Mouse (Mus musculus) CH12F3 (cell line): ENCODE results near the gene Lyz2.
"Not testable (repeated sequence)": the region's sequence is repeated elsewhere in the genome, so short reads cannot be mapped to it uniquely, and the experiment has no call there.

ENCODE experiments used
- in situ Hi-C: fragments of 300-500 bp; cut with MboI; formaldehyde crosslinking; loops from 2 replicates; pipeline ENCODE4 v1.14.3; 2020; ENCODE audit warnings: low sequenced_read_pairs

The Lyz2 gene

GRCm38 (mm10) chr10:117282049-117282448, at the start of gene Lyz2:
Lyz2 (minus strand) TSS chr10:117282321.
- in situ Hi-C loops = no loop called here

GRCm38 (mm10) chr10:117330521-117330920, 48.4 kb upstream of the Lyz2 start:
- in situ Hi-C loops = no loop called here

- in situ Hi-C loops = no loop called here
These were observed 41.7 kb upstream of the Lyz2 start for GRCm38 (mm10) chr10:117323782-117324181.

GRCm38 (mm10) chr10:117322630-117323029, 40.5 kb upstream of the Lyz2 start:
- in situ Hi-C loops = no loop called here

GRCm38 (mm10) chr10:117320571-117320981, 38.5 kb upstream of the Lyz2 start:
- in situ Hi-C loops = no loop called here

GRCm38 (mm10) chr10:117316391-117316790, 34.3 kb upstream of the Lyz2 start:
- in situ Hi-C loops = no loop called here

- in situ Hi-C loops = no loop called here
These were observed 31.0 kb upstream of the Lyz2 start for GRCm38 (mm10) chr10:117313133-117313532.

GRCm38 (mm10) chr10:117312168-117312567, 30.0 kb upstream of the Lyz2 start:
- in situ Hi-C loops = no loop called here

- in situ Hi-C loops = no loop called here
These were observed 22.2 kb upstream of the Lyz2 start for GRCm38 (mm10) chr10:117304371-117304770.

GRCm38 (mm10) chr10:117301688-117302087, 19.6 kb upstream of the Lyz2 start:
- in situ Hi-C loops = no loop called here

- in situ Hi-C loops = no loop called here
These were observed 17.9 kb upstream of the Lyz2 start for GRCm38 (mm10) chr10:117299901-117300520.

GRCm38 (mm10) chr10:117299106-117299505, 17.0 kb upstream of the Lyz2 start:
- in situ Hi-C loops = no loop called here

- in situ Hi-C loops = no loop called here
These were observed 16.2 kb upstream of the Lyz2 start for GRCm38 (mm10) chr10:117298336-117298735.

GRCm38 (mm10) chr10:117292671-117293070, 10.6 kb upstream of the Lyz2 start, which contains the start of gene Lyz1:
Lyz1 (minus strand) TSS chr10:117292868.
- in situ Hi-C loops = no loop called here

GRCm38 (mm10) chr10:117290936-117291335, 8.8 kb upstream of the Lyz2 start:
- in situ Hi-C loops = not testable (repeated sequence)

GRCm38 (mm10) chr10:117290046-117290870, 8.1 kb upstream of the Lyz2 start:
- in situ Hi-C loops = no loop called here

GRCm38 (mm10) chr10:117289034-117289505, 6.9 kb upstream of the Lyz2 start:
- in situ Hi-C loops = not testable (repeated sequence)

- in situ Hi-C loops = no loop called here
These were observed 6.3 kb upstream of the Lyz2 start for GRCm38 (mm10) chr10:117288197-117289033.

- in situ Hi-C loops = no loop called here
These were observed 5.2 kb upstream of the Lyz2 start for GRCm38 (mm10) chr10:117287226-117287850.

GRCm38 (mm10) chr10:117286366-117286970, 4.3 kb upstream of the Lyz2 start:
- in situ Hi-C loops = no loop called here
